Comparison of ENCODE assay signal across 14 mouse cellular contexts in the genomic region with DNA sequence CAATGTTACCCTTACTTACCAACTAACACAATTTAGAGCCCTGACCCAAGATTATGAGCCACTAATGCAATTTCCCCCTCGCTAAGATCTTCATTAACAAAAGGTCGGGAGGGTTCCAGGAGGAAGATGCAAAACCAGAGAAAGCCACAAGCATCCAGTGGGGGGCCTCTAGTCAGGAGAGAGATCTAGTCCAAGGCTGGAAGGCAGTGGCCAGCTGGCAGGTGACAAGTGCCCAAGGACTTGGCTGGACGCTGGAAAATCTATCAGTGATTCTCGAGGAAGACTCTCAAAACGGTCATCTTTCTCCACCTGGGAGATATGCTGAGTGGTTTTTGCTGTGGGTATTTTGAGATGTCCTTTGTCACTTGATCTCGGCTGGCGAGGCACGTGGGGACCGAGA.
"Had no signal": no experiment of that assay in that cellular context is flagged by ENCODE, and none has a peak within 500 bp of the region (broad histone marks: within the 10 kb centered on the region; RNA-seq: fewer than 3 reads in every experiment).

No protein-coding gene starts in this region.

- H3K4me3 ChIP-seq: limb, embryonic 10.5 days; liver, embryonic 13.5 days; lung, embryonic 15.5 days; megakaryocyte, embryonic 14.5 days; midbrain, embryonic 12.5 days; stomach, embryonic 15.5 days had no signal

- DNase-seq: kidney, adult 11 months; kidney, postnatal 14 days; liver, embryonic 13.5 days; liver, postnatal 0 days; lung, postnatal 14 days; right cerebral cortex, postnatal 14 days; thymus, adult 2 months; thymus, postnatal 25 days had no signal

- H3K9me3 ChIP-seq: limb, embryonic 10.5 days; liver, embryonic 13.5 days; lung, embryonic 15.5 days; midbrain, embryonic 12.5 days; stomach, embryonic 15.5 days had no signal

- H3K4me2 ChIP-seq: liver, embryonic 13.5 days; lung, embryonic 15.5 days; midbrain, embryonic 12.5 days; stomach, embryonic 15.5 days had no signal

- H3K36me3 ChIP-seq: liver, embryonic 13.5 days; lung, embryonic 15.5 days; midbrain, embryonic 12.5 days; stomach, embryonic 15.5 days had no signal

- H3K27ac ChIP-seq: limb, embryonic 10.5 days; liver, embryonic 13.5 days; lung, embryonic 15.5 days; macrophage; midbrain, embryonic 12.5 days; stomach, embryonic 15.5 days had no signal

- H3K27me3 ChIP-seq: liver, embryonic 13.5 days; lung, embryonic 15.5 days; megakaryocyte, embryonic 14.5 days; midbrain, embryonic 12.5 days; stomach, embryonic 15.5 days had no signal

- H3K9ac ChIP-seq: liver, embryonic 13.5 days; liver, postnatal 0 days; lung, embryonic 15.5 days; midbrain, embryonic 12.5 days; stomach, embryonic 15.5 days had no signal
